Mouse (Mus musculus) skeletal muscle tissue, postnatal 0 days (tissue): ENCODE data around the gene Erp44. TPM values are rescaled to one million over a fixed set of nuclear protein-coding genes. Genes with fewer than 3 reads are reported as not detected.

Experiments
- microRNA counts: library from miRNA; unstranded; fragments of <30 nt; microRNA quantifications from one replicate; lab custom pipeline; 2015
- microRNA-seq, 2 experiments: library from miRNA; unstranded; fragments of <30 nt; microRNA quantifications; one replicate each; pipeline ENCODE4; 2016
- polyA plus RNA-seq: library from polyadenylated mRNA; unstranded; fragments of >200 nt; fragmentation: Nextera tagmentation; extraction: Ambion mirVana; gene quantifications from 2 replicates; pipeline ENCODE4 v1.2.1, GENCODE M21; 2015

The Erp44 gene
- polyA plus RNA-seq: 41.1 and 48.7 TPM in 2 replicates

DNA sequence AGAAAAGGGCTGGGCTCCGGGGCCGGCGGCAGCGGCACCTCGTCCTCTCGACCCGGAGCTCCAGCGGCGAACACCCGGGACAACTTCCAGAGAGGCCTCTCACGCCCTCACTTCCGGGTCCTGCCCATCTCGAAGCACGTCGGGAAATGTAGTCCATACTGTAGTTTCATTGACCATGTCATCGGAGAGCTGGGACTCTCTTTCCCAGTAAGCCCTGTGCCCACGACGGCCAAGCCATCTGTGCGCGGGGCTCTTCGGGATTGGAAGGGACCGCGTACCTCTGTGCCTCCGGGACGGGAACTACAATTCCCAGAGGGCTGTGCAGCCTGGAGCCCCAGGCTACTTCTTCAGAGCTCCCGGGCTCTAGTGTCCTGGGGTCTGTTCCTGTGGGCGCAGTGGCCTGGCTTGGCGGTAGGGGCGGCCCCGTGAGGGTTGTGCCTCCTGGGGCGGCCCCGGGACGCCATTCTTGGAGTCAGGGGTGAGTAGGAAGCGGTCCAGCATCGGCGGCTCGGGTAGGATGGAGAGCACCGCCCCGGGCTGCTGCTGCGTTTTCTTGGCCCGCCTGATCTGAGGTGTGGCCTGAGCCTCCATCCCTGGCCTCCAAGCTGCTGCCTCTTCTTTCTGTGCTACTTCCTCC lies at the start of gene Erp44, which contains the start of gene Invs:
Gene Erp44, minus strand, starts transcription at position 61 of the 637 bp plus-strand sequence.
Gene Invs, plus strand, starts transcription at position 263 of the 637 bp plus-strand sequence.

MicroRNA genes within 50 kb of the gene (microRNA counts, 519-probe panel; counts per million panel counts)
- microRNA mmu-miR-1958 (lab: Ali Mortazavi, UCI): 296 counts per million, percentile 58 among the panel's probes with 10 or more counts

Small RNA genes within 50 kb of the gene (microRNA-seq; reads per million reads assigned to microRNA genes)
- 0 reads per million in 2 experiments for gene Mir1958

Other genes with a start within 250 kb of the Erp44 start
- 0.26 and 0.27 TPM in 2 replicates for gene Nr4a3, start 234.4 kb downstream of the Erp44 start, polyA plus RNA-seq
- gene Stx17, start 154.6 kb downstream of the Erp44 start, polyA plus RNA-seq: 21.9 and 26.6 TPM in 2 replicates
- 2.8 and 3.3 TPM in 2 replicates for gene Invs, start 202 bp upstream of the Erp44 start, polyA plus RNA-seq
- 15.3 and 16.1 TPM in 2 replicates for gene Tex10, start 193.9 kb upstream of the Erp44 start, polyA plus RNA-seq